Mouse (Mus musculus) cerebellum, postnatal 36 days (tissue): Measurements from ENCODE around the gene Sox6.

Source experiments
- DNase-seq, 2 experiments: peaks; one replicate each; pipeline ENCODE4 v3.0.0; 2021 to 2022; ENCODE audit warnings: mixed read lengths in 2 of 2

Gene Sox6

GRCm38 (mm10) chr7:115829260-115829659 is 209.3 kb downstream of the Sox6 start:
- no peak for DNase-seq

- peak; percentile 46 to 48 for DNase-seq
These were observed 213.3 kb downstream of the Sox6 start for GRCm38 (mm10) chr7:115825295-115825694.

GRCm38 (mm10) chr7:115824621-115825256 is 213.9 kb downstream of the Sox6 start:
- no peak for DNase-seq

GRCm38 (mm10) chr7:115819136-115819535 is 219.5 kb downstream of the Sox6 start:
- DNase-seq, result no peak

- no peak for DNase-seq
These were observed 235.3 kb downstream of the Sox6 start for GRCm38 (mm10) chr7:115803256-115803655.

GRCm38 (mm10) chr7:115794139-115794858 is 244.3 kb downstream of the Sox6 start:
- DNase-seq, result no peak

GRCm38 (mm10) chr7:115792841-115793240 is 245.8 kb downstream of the Sox6 start:
- no peak for DNase-seq

- DNase-seq, result no peak
These were observed 249.3 kb downstream of the Sox6 start for GRCm38 (mm10) chr7:115789116-115789823.

GRCm38 (mm10) chr7:115783982-115784917 is 254.3 kb downstream of the Sox6 start:
- DNase-seq, result no peak

GRCm38 (mm10) chr7:115780148-115780547 is 258.4 kb downstream of the Sox6 start:
- DNase-seq, result no peak

GRCm38 (mm10) chr7:115779544-115779943 is 259.1 kb downstream of the Sox6 start:
- no peak for DNase-seq

- no peak for DNase-seq
These were observed 261.9 kb downstream of the Sox6 start for GRCm38 (mm10) chr7:115776736-115777135.

- DNase-seq, result no peak
These were observed 262.3 kb downstream of the Sox6 start for GRCm38 (mm10) chr7:115776324-115776723.

GRCm38 (mm10) chr7:115766316-115766715 is 272.3 kb downstream of the Sox6 start:
- no peak for DNase-seq

- DNase-seq, result no peak
These were observed 274.7 kb downstream of the Sox6 start for GRCm38 (mm10) chr7:115763851-115764250.

- no peak for DNase-seq
These were observed 280.4 kb downstream of the Sox6 start for GRCm38 (mm10) chr7:115758172-115758571.

- DNase-seq, result no peak
These were observed 283.3 kb downstream of the Sox6 start for GRCm38 (mm10) chr7:115755272-115755671.

- DNase-seq, result no peak
These were observed 284.4 kb downstream of the Sox6 start for GRCm38 (mm10) chr7:115754216-115754615.

GRCm38 (mm10) chr7:115752121-115752634 is 286.4 kb downstream of the Sox6 start:
- DNase-seq, result no peak

GRCm38 (mm10) chr7:115751083-115751482 is 287.5 kb downstream of the Sox6 start:
- DNase-seq, result no peak

GRCm38 (mm10) chr7:115750275-115750825 is 288.2 kb downstream of the Sox6 start:
- DNase-seq, result no peak

GRCm38 (mm10) chr7:115747541-115747940 is 291.1 kb downstream of the Sox6 start:
- DNase-seq, result no peak
